Mouse (Mus musculus): ENCODE data around the gene Zfp978.
"Not testable (repeated sequence)": the region's sequence is repeated elsewhere in the genome, so short reads cannot be mapped to it uniquely, and the experiment has no call there.

GRCm38 (mm10) chr4:147347300-147347699 lies 13.8 kb upstream of the Zfp978 start:
- not testable (repeated sequence) for TF ChIP-seq POLR2A (IDR thresholded peaks at IDR 0.05; ENCODE audit: low read depth, low read length); CTCF (IDR thresholded peaks at IDR 0.05; ENCODE audit: extremely low read depth, insufficient read length, insufficient replicate concordance, low read depth, low read length)

Data from small intestine, adult 2 months (tissue).